Mouse (Mus musculus): ENCODE results near the gene Srxn1.

The Srxn1 gene

DNA sequence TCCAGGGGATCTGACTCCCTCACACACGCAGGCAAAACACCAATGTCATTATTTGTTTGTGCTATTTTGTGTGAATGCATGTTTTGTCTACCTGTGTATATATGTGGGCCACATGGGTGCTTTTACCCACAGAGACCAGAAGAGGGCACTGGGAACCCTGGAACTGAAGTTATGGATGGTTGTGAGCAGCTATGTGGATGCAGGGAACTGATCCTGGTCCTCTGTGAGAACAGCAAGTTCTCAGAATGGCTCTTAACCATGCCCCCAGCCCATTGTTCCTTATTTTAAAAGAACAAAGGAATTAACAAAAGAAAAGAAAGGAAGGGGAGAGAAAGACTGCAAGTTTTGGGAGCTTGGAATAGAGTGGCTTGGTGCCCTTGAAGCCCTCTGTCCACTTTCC lies 54.2 kb downstream of the Srxn1 start:
- no peak for DNase-seq (ENCODE audit: low spot score)
